Mouse (Mus musculus) lung, postnatal 0 days (tissue): ENCODE data around the gene Fbf1. TPM values are rescaled to one million over a fixed set of nuclear protein-coding genes. Genes with fewer than 3 reads are reported as not detected.

Experiments
- ATAC-seq: fragments of 200-750 bp; cut with Nextera tagmentation; 2 replicates; pipeline ENCODE4 v1.8.0; 2017; ENCODE audit warnings: moderate library complexity
- DNase-seq: peaks from one replicate; pipeline ENCODE4 v3.0.0-alpha.2; 2016; ENCODE audit warnings: low spot score
- H3K27ac ChIP-seq: fragments of 300-500 bp; sonication (generic); 2 replicates; pipeline ENCODE4 v1.5.1; 2014; ENCODE audit warnings: antibody characterized with exemption, mild to moderate bottlenecking, low read length, mixed read lengths
- H3K27me3 ChIP-seq: fragments of 300-500 bp; sonication (generic); replicated peaks from 2 replicates; pipeline ENCODE4 v1.6.1; 2014; ENCODE audit warnings: low read length, mixed read lengths; ENCODE audit not compliant: insufficient read depth
- H3K36me3 ChIP-seq: fragments of 300-500 bp; sonication (generic); 2 replicates; pipeline ENCODE4 v1.6.1; 2014; ENCODE audit warnings: low read length, mixed read lengths; ENCODE audit not compliant: insufficient read depth
- H3K4me1 ChIP-seq: fragments of 300-500 bp; sonication (generic); 2 replicates; pipeline ENCODE4 v1.6.1; 2014; ENCODE audit warnings: antibody characterized with exemption, low read depth, low read length, mixed read lengths; ENCODE audit not compliant: insufficient read depth
- H3K4me2 ChIP-seq: fragments of 300-500 bp; sonication (generic); replicated peaks from 2 replicates; pipeline ENCODE4 v1.6.1; 2014; ENCODE audit warnings: low read depth, mild to moderate bottlenecking, low read length, moderate library complexity, mixed read lengths
- H3K4me3 ChIP-seq: fragments of 300-500 bp; sonication (generic); 2 replicates; pipeline ENCODE4 v1.5.1; 2014; ENCODE audit warnings: low read depth, low read length
- H3K9ac ChIP-seq: fragments of 300-500 bp; sonication (generic); replicated peaks from 2 replicates; pipeline ENCODE4 v1.6.1; 2014; ENCODE audit warnings: low read depth, mild to moderate bottlenecking
- H3K9me3 ChIP-seq: fragments of 300-500 bp; sonication (generic); 2 replicates; pipeline ENCODE4 v1.6.1; 2016; ENCODE audit warnings: low read length, mixed read lengths
- CTCF ChIP-seq: IDR thresholded peaks from 2 replicates; pipeline ENCODE4 v1.5.1; 2016; ENCODE audit warnings: antibody characterized with exemption, mild to moderate bottlenecking
- EP300 ChIP-seq: IDR thresholded peaks from 2 replicates; pipeline ENCODE4 v1.6.1; 2016; ENCODE audit warnings: antibody characterized with exemption, mild to moderate bottlenecking, control low read depth
- WGBS: fragments of 180-500 bp; shearing (Covaris S2); extraction: QIAGEN DNeasy Blood & Tissue Kit; methylation state at CpG from one replicate; pipeline ENCODE4 v1.1.7; 2014; 5-methylcytosine and 5-hydroxymethylcytosine counted together
- polyA plus RNA-seq: library from polyadenylated mRNA; unstranded; fragments of >200 nt; fragmentation: Nextera tagmentation; extraction: Ambion mirVana; gene quantifications from 2 replicates; pipeline ENCODE4 v1.2.1, GENCODE M21; 2015

Gene Fbf1
- polyA plus RNA-seq, 1 experiment from 2014 or later = 11.9 TPM

- Histone ChIP-seq H3K4me2 (no peak overlapping the region), H3K4me1 (peaks cover 16% of the 10 kb centered on the region), H3K36me3 (no peaks in the 10 kb centered on the region), H3K27me3 (no peaks in the 10 kb centered on the region), H3K27ac (no peak overlapping the region), H3K9me3 (no peaks in the 10 kb centered on the region), H3K4me3 (no peak overlapping the region), H3K9ac (no peak overlapping the region)
- ATAC-seq = no peak
- WGBS = 85% methylated on average over 6 of the region's 6 CpGs
- TF ChIP-seq EP300 (no peak), CTCF (no peak)
- no peak for DNase-seq
Measured at GRCm38 (mm10) chr11:116099462-116099861, 68.5 kb downstream of the Fbf1 start.

GRCm38 (mm10) chr11:116098711-116099460 lies 69.1 kb downstream of the Fbf1 start:
- 50% methylated on average over 14 of the region's 14 CpGs for WGBS
- Histone ChIP-seq H3K9ac (no peak overlapping the region), H3K4me1 (peaks cover 16% of the 10 kb centered on the region), H3K4me2 (no peak overlapping the region), H3K36me3 (no peaks in the 10 kb centered on the region), H3K27ac (no peak overlapping the region), H3K9me3 (no peaks in the 10 kb centered on the region), H3K27me3 (no peaks in the 10 kb centered on the region), H3K4me3 (no peak overlapping the region)
- DNase-seq (no peak), ATAC-seq (no peak)
- TF ChIP-seq CTCF = no peak
- no peak for TF ChIP-seq EP300

GRCm38 (mm10) chr11:116096213-116097108 lies 71.5 kb downstream of the Fbf1 start:
- Histone ChIP-seq H3K9me3 (no peaks in the 10 kb centered on the region), H3K27me3 (no peaks in the 10 kb centered on the region), H3K9ac (no peak overlapping the region), H3K4me3 (no peak overlapping the region), H3K36me3 (no peaks in the 10 kb centered on the region), H3K27ac (no peak overlapping the region), H3K4me1 (no peaks in the 10 kb centered on the region; the same call in 1 of the 2 replicates), H3K4me2 (no peak overlapping the region)
- DNase-seq (no peak), ATAC-seq (no peak)
- TF ChIP-seq EP300 = no peak
- peak; percentile 66 for TF ChIP-seq CTCF
- 85% methylated on average over 5 of the region's 5 CpGs for WGBS

GRCm38 (mm10) chr11:116095573-116095972 lies 72.4 kb downstream of the Fbf1 start:
- TF ChIP-seq CTCF (no peak), EP300 (peak; percentile 57)
- no peaks in the 10 kb centered on the region for H3K27me3 ChIP-seq
- DNase-seq (peak; percentile 87), ATAC-seq (peak; percentile 54)
- H3K9me3 ChIP-seq = no peaks in the 10 kb centered on the region
- H3K4me2 ChIP-seq = no peak overlapping the region
- peak overlapping the region; percentile 15; the same call in 1 of the 2 replicates for H3K27ac ChIP-seq
- no peaks in the 10 kb centered on the region for H3K36me3 ChIP-seq
- H3K4me1 ChIP-seq = no peaks in the 10 kb centered on the region; the same call in 1 of the 2 replicates
- H3K9ac ChIP-seq = no peak overlapping the region
- H3K4me3 ChIP-seq = no peak overlapping the region
- 50% methylated on average over 3 of the region's 3 CpGs for WGBS

GRCm38 (mm10) chr11:116093771-116094565 lies 74.0 kb downstream of the Fbf1 start:
- WGBS = 27% methylated on average over 16 of the region's 16 CpGs
- DNase-seq (no peak), ATAC-seq (no peak)
- Histone ChIP-seq H3K4me1 (no peaks in the 10 kb centered on the region), H3K36me3 (no peaks in the 10 kb centered on the region), H3K4me3 (no peak overlapping the region), H3K27ac (peak overlapping the region; percentile 38), H3K4me2 (no peak overlapping the region), H3K9me3 (no peaks in the 10 kb centered on the region), H3K27me3 (no peaks in the 10 kb centered on the region), H3K9ac (no peak overlapping the region)
- TF ChIP-seq EP300 = no peak
- TF ChIP-seq CTCF = no peak
